Mouse (Mus musculus) embryonic facial prominence, embryonic 11.5 days (tissue): ENCODE results near the gene Dock9. TPM values are rescaled to one million over a fixed set of nuclear protein-coding genes. Genes with fewer than 3 reads are reported as not detected.

Source experiments
- ATAC-seq: fragments of 200-750 bp; cut with Nextera tagmentation; replicated peaks from 2 replicates; pipeline ENCODE4 v1.8.0; 2017; ENCODE audit warnings: low read depth; ENCODE audit not compliant: insufficient number of reproducible peaks, low FRiP score, low TSS enrichment
- DNase-seq: peaks from one replicate; pipeline ENCODE4 v3.0.0-alpha.2; 2015; ENCODE audit warnings: low spot score
- H3K27ac ChIP-seq: fragments of 300-500 bp; sonication (generic); replicated peaks from 2 replicates; pipeline ENCODE4 v1.5.1; 2014; ENCODE audit warnings: mild to moderate bottlenecking, low read depth, low read length, control low read depth
- H3K27me3 ChIP-seq: fragments of 300-500 bp; sonication (generic); 2 replicates; pipeline ENCODE4 v1.6.1; 2014; ENCODE audit warnings: mild to moderate bottlenecking, low read length, moderate library complexity, mixed read lengths; ENCODE audit not compliant: control insufficient read depth, insufficient read depth
- H3K36me3 ChIP-seq: fragments of 300-500 bp; sonication (generic); replicated peaks from 2 replicates; pipeline ENCODE4 v1.6.1; 2014; ENCODE audit warnings: low read depth, mild to moderate bottlenecking, low read length, moderate library complexity, mixed read lengths; ENCODE audit not compliant: control insufficient read depth, insufficient read depth
- H3K4me1 ChIP-seq: fragments of 300-500 bp; sonication (generic); 2 replicates; pipeline ENCODE4 v1.6.1; 2014; ENCODE audit warnings: low read length, mixed read lengths; ENCODE audit not compliant: control insufficient read depth, insufficient read depth
- H3K4me2 ChIP-seq: fragments of 300-500 bp; sonication (generic); 2 replicates; pipeline ENCODE4 v1.6.1; 2014; ENCODE audit warnings: low read depth, mild to moderate bottlenecking, control low read depth, low read length, moderate library complexity
- H3K4me3 ChIP-seq: fragments of 300-500 bp; sonication (generic); 2 replicates; pipeline ENCODE4 v1.5.1; 2014; ENCODE audit warnings: low read depth, low read length, control low read depth
- H3K9ac ChIP-seq: fragments of 300-500 bp; sonication (generic); replicated peaks from 2 replicates; pipeline ENCODE4 v1.6.1; 2014; ENCODE audit warnings: mild to moderate bottlenecking, control low read depth, low read length
- H3K9me3 ChIP-seq: fragments of 300-500 bp; sonication (generic); replicated peaks from 2 replicates; pipeline ENCODE4 v1.6.1; 2016; ENCODE audit warnings: mild to moderate bottlenecking, low read length, inconsistent platforms, mixed read lengths; ENCODE audit not compliant: control insufficient read depth
- WGBS: fragments of 180-500 bp; shearing (Covaris S2); extraction: QIAGEN DNeasy Blood & Tissue Kit; methylation state at CpG from one replicate; pipeline ENCODE4 v1.1.7; 2014; 5-methylcytosine and 5-hydroxymethylcytosine counted together
- polyA plus RNA-seq: library from polyadenylated mRNA; unstranded; fragments of >200 nt; fragmentation: Nextera tagmentation; extraction: Ambion mirVana; gene quantifications from 2 replicates; pipeline ENCODE4 v1.2.1, GENCODE M21; 2014

Gene Dock9
- polyA plus RNA-seq, 1 experiment from 2014 or later = 4.9 TPM

GRCm38 (mm10) chr14:121659061-121659824 is 138.4 kb downstream of the Dock9 start:
- Histone ChIP-seq H3K27ac (no peak overlapping the region), H3K4me1 (no peaks in the 10 kb centered on the region), H3K9me3 (no peaks in the 10 kb centered on the region), H3K4me2 (no peak overlapping the region), H3K27me3 (no peaks in the 10 kb centered on the region), H3K4me3 (no peak overlapping the region), H3K9ac (no peak overlapping the region), H3K36me3 (no peaks in the 10 kb centered on the region)
- 78% methylated on average over 12 of the region's 12 CpGs for WGBS
- no peak for DNase-seq
- no peak for ATAC-seq

GRCm38 (mm10) chr14:121658537-121658936 is 139.1 kb downstream of the Dock9 start:
- H3K9ac ChIP-seq = no peak overlapping the region
- H3K4me2 ChIP-seq = no peak overlapping the region
- no peak overlapping the region for H3K4me3 ChIP-seq
- no peak overlapping the region for H3K27ac ChIP-seq
- ATAC-seq (no peak), DNase-seq (no peak)
- H3K27me3 ChIP-seq = no peaks in the 10 kb centered on the region
- WGBS = 88% methylated on average over 9 of the region's 9 CpGs
- H3K4me1 ChIP-seq = no peaks in the 10 kb centered on the region
- H3K9me3 ChIP-seq = no peaks in the 10 kb centered on the region
- H3K36me3 ChIP-seq = no peaks in the 10 kb centered on the region

- Histone ChIP-seq H3K36me3 (no peaks in the 10 kb centered on the region), H3K9ac (no peak overlapping the region), H3K27me3 (no peaks in the 10 kb centered on the region), H3K27ac (no peak overlapping the region), H3K4me1 (no peaks in the 10 kb centered on the region), H3K4me2 (no peak overlapping the region), H3K9me3 (no peaks in the 10 kb centered on the region), H3K4me3 (no peak overlapping the region)
- DNase-seq (no peak), ATAC-seq (no peak)
- WGBS = 80% methylated on average over 7 of the region's 7 CpGs
Measured at GRCm38 (mm10) chr14:121657633-121658032, 140.0 kb downstream of the Dock9 start.

GRCm38 (mm10) chr14:121656912-121657311 is 140.7 kb downstream of the Dock9 start:
- no peaks in the 10 kb centered on the region for H3K36me3 ChIP-seq
- no peak overlapping the region for H3K4me2 ChIP-seq
- WGBS = 89% methylated on average over 10 of the region's 10 CpGs
- ATAC-seq (no peak), DNase-seq (no peak)
- H3K4me3 ChIP-seq = no peak overlapping the region
- H3K9ac ChIP-seq = no peak overlapping the region
- H3K27ac ChIP-seq = no peak overlapping the region
- H3K4me1 ChIP-seq = no peaks in the 10 kb centered on the region
- no peaks in the 10 kb centered on the region for H3K9me3 ChIP-seq
- H3K27me3 ChIP-seq = no peaks in the 10 kb centered on the region

- H3K4me1 ChIP-seq = no peaks in the 10 kb centered on the region
- no peaks in the 10 kb centered on the region for H3K27me3 ChIP-seq
- H3K4me2 ChIP-seq = no peak overlapping the region
- WGBS = 68% methylated on average over 2 of the region's 2 CpGs
- no peaks in the 10 kb centered on the region for H3K36me3 ChIP-seq
- H3K4me3 ChIP-seq = no peak overlapping the region
- DNase-seq (no peak), ATAC-seq (no peak)
- no peaks in the 10 kb centered on the region for H3K9me3 ChIP-seq
- no peak overlapping the region for H3K27ac ChIP-seq
- H3K9ac ChIP-seq = no peak overlapping the region
Measured at GRCm38 (mm10) chr14:121654977-121655376, 142.7 kb downstream of the Dock9 start.

- Histone ChIP-seq H3K36me3 (no peaks in the 10 kb centered on the region), H3K27ac (no peak overlapping the region), H3K4me3 (no peak overlapping the region), H3K9ac (no peak overlapping the region), H3K27me3 (no peaks in the 10 kb centered on the region), H3K9me3 (no peaks in the 10 kb centered on the region), H3K4me1 (no peaks in the 10 kb centered on the region), H3K4me2 (no peak overlapping the region)
- DNase-seq = no peak
- ATAC-seq = no peak
- 70% methylated on average over 7 of the region's 7 CpGs for WGBS
Measured at GRCm38 (mm10) chr14:121654416-121654967, 143.1 kb downstream of the Dock9 start.

GRCm38 (mm10) chr14:121653717-121654116 is 143.9 kb downstream of the Dock9 start:
- Histone ChIP-seq H3K9me3 (no peaks in the 10 kb centered on the region), H3K4me3 (no peak overlapping the region), H3K27ac (no peak overlapping the region), H3K9ac (no peak overlapping the region), H3K36me3 (no peaks in the 10 kb centered on the region), H3K4me1 (no peaks in the 10 kb centered on the region), H3K4me2 (no peak overlapping the region), H3K27me3 (no peaks in the 10 kb centered on the region)
- ATAC-seq = no peak
- WGBS = 81% methylated on average over 10 of the region's 10 CpGs
- DNase-seq = no peak

- Histone ChIP-seq H3K27me3 (no peaks in the 10 kb centered on the region), H3K27ac (no peak overlapping the region), H3K36me3 (no peaks in the 10 kb centered on the region), H3K4me2 (no peak overlapping the region), H3K4me3 (no peak overlapping the region), H3K4me1 (no peaks in the 10 kb centered on the region), H3K9ac (no peak overlapping the region), H3K9me3 (no peaks in the 10 kb centered on the region)
- ATAC-seq (no peak), DNase-seq (no peak)
- WGBS = 87% methylated on average over 7 of the region's 7 CpGs
Measured at GRCm38 (mm10) chr14:121653241-121653640, 144.4 kb downstream of the Dock9 start.
